Mouse (Mus musculus) myocyte (in vitro differentiated cells): Measurements from ENCODE around the gene Cmtm2b. TPM values are rescaled to one million over a fixed set of nuclear protein-coding genes. Genes with fewer than 3 reads are reported as not detected.
"Not testable (repeated sequence)": the region's sequence is repeated elsewhere in the genome, so short reads cannot be mapped to it uniquely, and the experiment has no call there.

Experiments
- H3K27me3 ChIP-seq: one replicate; pipeline ENCODE4 v1.6.1; 2011; ENCODE audit not compliant: control insufficient read depth, insufficient read depth, insufficient read length
- H3K36me3 ChIP-seq: one replicate; pipeline ENCODE4 v1.6.1; 2011; ENCODE audit not compliant: control insufficient read depth, insufficient read depth
- H3K4me2 ChIP-seq: one replicate; pipeline ENCODE4 v1.6.1; 2011; ENCODE audit warnings: low read depth, control low read depth
- H3K4me3 ChIP-seq: one replicate; pipeline ENCODE4 v1.5.1; 2011; ENCODE audit warnings: mild to moderate bottlenecking, control low read depth, moderate library complexity
- H3K79me2 ChIP-seq: one replicate; pipeline ENCODE4 v1.6.1; 2011; ENCODE audit not compliant: control insufficient read depth, insufficient read depth
- H3ac ChIP-seq: one replicate; pipeline ENCODE4 v1.6.1; 2011; ENCODE audit not compliant: control insufficient read depth, insufficient read length
- CEBPB ChIP-seq: IDR thresholded peaks from 2 replicates; pipeline ENCODE4 v1.6.1; 2011; ENCODE audit warnings: mild to moderate bottlenecking, moderate library complexity; ENCODE audit not compliant: poor library complexity, insufficient read depth, severe bottlenecking
- E2F4 ChIP-seq: IDR thresholded peaks from one replicate; pipeline ENCODE4 v1.6.1; 2011; ENCODE audit warnings: mild to moderate bottlenecking, control low read depth, moderate library complexity; ENCODE audit not compliant: insufficient read depth
- MAX ChIP-seq: IDR thresholded peaks from one replicate; pipeline ENCODE4 v1.6.1; 2011; ENCODE audit warnings: low read depth, mild to moderate bottlenecking, control low read depth
- MYOD1 ChIP-seq, 3 experiments: IDR thresholded peaks; one replicate each; pipeline ENCODE4 v1.6.1; 2011; ENCODE audit warnings: control low read depth in 2 of 3, low read depth in 2 of 3, mild to moderate bottlenecking in 2 of 3, moderate library complexity in 1 of 3; ENCODE audit not compliant: insufficient read length in 2 of 3, control insufficient read depth in 1 of 3
- MYOG ChIP-seq, 3 experiments: IDR thresholded peaks; one replicate each; pipeline ENCODE4 v1.6.1; 2011; ENCODE audit warnings: control low read depth in 2 of 3, low read depth in 2 of 3, mild to moderate bottlenecking in 2 of 3; ENCODE audit not compliant: insufficient read length in 2 of 3, control insufficient read depth in 1 of 3, insufficient read depth in 1 of 3
- POLR2A ChIP-seq: IDR thresholded peaks from one replicate; pipeline ENCODE4 v1.6.1; 2011; ENCODE audit warnings: low read depth, mild to moderate bottlenecking, control low read depth, moderate library complexity; ENCODE audit not compliant: insufficient read length
- POLR2AphosphoS2 ChIP-seq: IDR thresholded peaks from one replicate; pipeline ENCODE4 v1.6.1; 2011; ENCODE audit warnings: low read depth, control low read depth; ENCODE audit not compliant: insufficient read length
- REST ChIP-seq: IDR thresholded peaks from one replicate; pipeline ENCODE4 v1.6.1; 2011; ENCODE audit warnings: mild to moderate bottlenecking, control low read depth, moderate library complexity; ENCODE audit not compliant: insufficient read depth, insufficient read length
- SRF ChIP-seq: IDR thresholded peaks from one replicate; pipeline ENCODE4 v1.6.1; 2011; ENCODE audit warnings: low read depth; ENCODE audit not compliant: control insufficient read depth, insufficient read length
- TCF12 ChIP-seq: IDR thresholded peaks from one replicate; pipeline ENCODE4 v1.6.1; 2011; ENCODE audit warnings: mild to moderate bottlenecking, control low read depth; ENCODE audit not compliant: poor library complexity, insufficient read depth, severe bottlenecking
- TCF3 ChIP-seq: IDR thresholded peaks from one replicate; pipeline ENCODE4 v1.6.1; 2011; ENCODE audit warnings: low read depth, control low read depth; ENCODE audit not compliant: insufficient read length
- USF1 ChIP-seq: IDR thresholded peaks from one replicate; pipeline ENCODE4 v1.6.1; 2011; ENCODE audit warnings: low read depth, mild to moderate bottlenecking, control low read depth, moderate library complexity
- polyA plus RNA-seq: library from polyadenylated mRNA; unstranded; fragments of >200 nt; fragmentation: generic; extraction: Trizol; gene quantifications from one replicate; pipeline ENCODE4 v1.2.1, GENCODE M21; 2012; ENCODE audit warnings: missing spikeins

Cmtm2b gene
- polyA plus RNA-seq, 1 experiment: not detected

- Histone ChIP-seq H3ac (no peak overlapping the region), H3K4me3 (no peak overlapping the region), H3K4me2 (no peak overlapping the region), H3K79me2 (no peaks in the 10 kb centered on the region), H3K36me3 (no peaks in the 10 kb centered on the region), H3K27me3 (peaks cover 17% of the 10 kb centered on the region)
- TF ChIP-seq E2F4 (no peak), CEBPB (no peak), TCF3 (no peak)
These were observed 8.7 kb upstream of the Cmtm2b start for GRCm38 (mm10) chr8:104313311-104313710.

- H3K27me3 ChIP-seq, H3K79me2 ChIP-seq, H3K36me3 ChIP-seq, H3ac ChIP-seq, H3K4me2 ChIP-seq, H3K4me3 ChIP-seq: not testable (repeated sequence)
These were observed 763 bp upstream of the Cmtm2b start, which contains the start of gene Gm11020 for GRCm38 (mm10) chr8:104321267-104321666. TSS of gene Gm11020 (plus strand) at chr8:104321567.

- H3K79me2 ChIP-seq: no peaks in the 10 kb centered on the region
- peaks cover 10% of the 10 kb centered on the region for H3K27me3 ChIP-seq
- no peak for TF ChIP-seq TCF3
- H3K4me3 ChIP-seq: no peak overlapping the region
- H3K4me2 ChIP-seq: no peak overlapping the region
- H3K36me3 ChIP-seq: no peaks in the 10 kb centered on the region
- H3ac ChIP-seq: no peak overlapping the region
These were observed 10.9 kb downstream of the Cmtm2b start for GRCm38 (mm10) chr8:104332665-104333631.

- H3K4me2 ChIP-seq: no peak overlapping the region
- peaks cover 10% of the 10 kb centered on the region for H3K27me3 ChIP-seq
- no peak overlapping the region for H3ac ChIP-seq
- H3K4me3 ChIP-seq: no peak overlapping the region
- H3K79me2 ChIP-seq: no peaks in the 10 kb centered on the region
- TF ChIP-seq CEBPB: no peak
- TF ChIP-seq MYOG (IDR thresholded peaks at IDR 0.05; ENCODE audit: control insufficient read depth in 1 of 3, insufficient read depth in 1 of 3, insufficient read length in 2 of 3, low read depth in 2 of 3): no peak
- TF ChIP-seq USF1: no peak
- TF ChIP-seq MAX: no peak
- TF ChIP-seq SRF: no peak
- no peak for TF ChIP-seq E2F4
- no peak for TF ChIP-seq MYOD1 (IDR thresholded peaks at IDR 0.05; ENCODE audit: control insufficient read depth in 1 of 3, insufficient read length in 2 of 3, low read depth in 2 of 3)
- no peak for TF ChIP-seq TCF12
- TF ChIP-seq POLR2AphosphoS2: no peak
- no peak for TF ChIP-seq POLR2A
- TF ChIP-seq REST: no peak
- TF ChIP-seq TCF3: no peak
- H3K36me3 ChIP-seq: no peaks in the 10 kb centered on the region
These were observed 11.8 kb downstream of the Cmtm2b start for GRCm38 (mm10) chr8:104333786-104334185.

DNA sequence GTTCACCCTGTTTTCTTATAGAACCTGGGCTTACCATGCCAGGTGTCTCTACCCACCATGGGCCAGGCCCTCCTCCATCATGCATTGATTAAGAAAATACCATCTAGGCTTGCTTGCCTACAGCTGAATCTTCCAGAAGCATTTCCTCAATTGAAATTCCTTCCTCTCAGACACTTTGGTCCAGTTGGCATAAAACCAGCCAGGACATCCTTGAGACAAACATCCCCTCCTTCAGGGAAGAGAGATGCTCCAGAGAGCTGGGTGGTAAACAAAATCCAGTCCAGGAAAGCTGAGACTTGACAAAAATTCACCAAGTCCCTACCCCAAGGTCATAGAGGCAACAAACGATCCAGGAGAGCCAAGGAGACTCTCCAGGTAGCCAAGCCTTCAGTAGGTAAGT lies 12.2 kb downstream of the Cmtm2b start:
- TF ChIP-seq MYOG (IDR thresholded peaks at IDR 0.05; ENCODE audit: control insufficient read depth in 1 of 3, insufficient read depth in 1 of 3, insufficient read length in 2 of 3, low read depth in 2 of 3): no peak
- no peak for TF ChIP-seq POLR2AphosphoS2
- TF ChIP-seq TCF3: no peak
- no peak for TF ChIP-seq MYOD1 (IDR thresholded peaks at IDR 0.05; ENCODE audit: control insufficient read depth in 1 of 3, insufficient read length in 2 of 3, low read depth in 2 of 3)
- TF ChIP-seq USF1: no peak
- no peak for TF ChIP-seq TCF12
- TF ChIP-seq CEBPB: no peak
- TF ChIP-seq E2F4: no peak
- no peak for TF ChIP-seq REST
- TF ChIP-seq MAX: no peak
- no peak for TF ChIP-seq SRF
- no peak for TF ChIP-seq POLR2A
- Histone ChIP-seq H3K4me3 (no peak overlapping the region), H3K4me2 (no peak overlapping the region), H3K27me3 (peaks cover 10% of the 10 kb centered on the region), H3ac (no peak overlapping the region), H3K36me3 (no peaks in the 10 kb centered on the region), H3K79me2 (no peaks in the 10 kb centered on the region)

- Histone ChIP-seq H3K4me2 (no peak overlapping the region), H3ac (no peak overlapping the region), H3K36me3 (no peaks in the 10 kb centered on the region), H3K79me2 (no peaks in the 10 kb centered on the region), H3K27me3 (no peaks in the 10 kb centered on the region), H3K4me3 (no peak overlapping the region)
- no peak for TF ChIP-seq POLR2AphosphoS2
- TF ChIP-seq REST: no peak
- TF ChIP-seq SRF: no peak
- no peak for TF ChIP-seq MAX
- no peak for TF ChIP-seq TCF3
- no peak for TF ChIP-seq CEBPB
- TF ChIP-seq POLR2A: no peak
- no peak for TF ChIP-seq MYOG (IDR thresholded peaks at IDR 0.05; ENCODE audit: control insufficient read depth in 1 of 3, insufficient read depth in 1 of 3, insufficient read length in 2 of 3, low read depth in 2 of 3)
- TF ChIP-seq USF1: no peak
- no peak for TF ChIP-seq MYOD1 (IDR thresholded peaks at IDR 0.05; ENCODE audit: control insufficient read depth in 1 of 3, insufficient read length in 2 of 3, low read depth in 2 of 3)
- TF ChIP-seq TCF12: no peak
- TF ChIP-seq E2F4: no peak
These were observed 14.8 kb downstream of the Cmtm2b start for GRCm38 (mm10) chr8:104336806-104337205.
